Mouse (Mus musculus): ENCODE measurements around the gene Pcsk7. TPM values are rescaled to one million over a fixed set of nuclear protein-coding genes. Genes with fewer than 3 reads are reported as not detected.

The Pcsk7 gene
- polyA plus RNA-seq, 1 experiment from 2014 or later = 23.5 TPM

GRCm38 (mm10) chr9:45955107-45955963 is 49.0 kb downstream of the Pcsk7 start, which contains the start of gene Sidt2:
Gene Sidt2 (minus strand): TSS chr9:45955258.
- H3K36me3 ChIP-seq = peaks cover 28% of the 10 kb centered on the region
- H3K4me1 ChIP-seq = peaks cover 28% of the 10 kb centered on the region
- WGBS = under 1% methylated on average over 48 of the region's 48 CpGs

DNA sequence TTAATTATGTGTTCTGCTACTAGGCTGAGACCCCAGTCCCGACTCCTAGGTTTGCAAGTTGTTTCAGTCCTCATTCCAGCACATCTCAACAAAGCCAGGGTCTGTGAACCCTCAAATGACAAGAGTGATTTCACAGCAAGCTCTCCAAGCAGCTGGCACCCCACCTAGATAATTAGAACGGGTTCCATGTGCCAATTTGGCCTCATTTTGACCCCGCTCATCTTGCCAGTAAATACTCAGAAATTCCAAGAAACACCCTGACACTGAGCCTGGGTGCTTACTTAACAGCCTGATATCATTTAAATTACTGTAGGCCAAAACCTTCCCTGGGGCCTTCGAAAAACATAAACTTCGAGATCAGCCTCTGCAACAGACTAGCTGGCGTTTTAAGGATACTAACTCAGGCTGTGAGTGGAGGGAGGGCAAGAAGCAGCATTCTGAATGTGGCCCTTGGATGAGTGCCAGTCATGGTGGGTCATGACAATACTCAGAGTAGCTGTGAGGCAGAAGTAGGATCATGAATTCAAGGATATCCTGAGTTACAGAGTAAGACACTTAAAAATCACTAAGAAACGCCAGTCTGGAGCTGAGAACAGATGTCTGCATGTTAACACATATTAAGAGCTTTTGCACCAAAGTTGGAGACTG is 51.9 kb downstream of the Pcsk7 start:
- Histone ChIP-seq H3K36me3 (peaks cover 31% of the 10 kb centered on the region), H3K4me3 (no peak overlapping the region), H3K27ac (no peak overlapping the region), H3K4me1 (peaks cover 23% of the 10 kb centered on the region), H3K27me3 (ENCODE audit: low read depth, poor library complexity, severe bottlenecking) (no peaks in the 10 kb centered on the region), H3K9me3 (replicated peaks) (no peaks in the 10 kb centered on the region)
- DNase-seq (ENCODE audit: low spot score) = no peak
- 72% methylated on average over 7 of the region's 7 CpGs for WGBS

More at GRCm38 (mm10) chr9:45955107-45955963, 49.0 kb downstream of the Pcsk7 start, which contains the start of gene Sidt2:
- Histone ChIP-seq H3K9me3 (replicated peaks) (no peaks in the 10 kb centered on the region), H3K27me3 (ENCODE audit: low read depth, poor library complexity, severe bottlenecking) (no peaks in the 10 kb centered on the region), H3K27ac (peak within 1 kb of the TSS; percentile 92), H3K4me3 (peak within 1 kb of the TSS; percentile 95)
- peak; percentile 89 for DNase-seq (ENCODE audit: low spot score)

DNA sequence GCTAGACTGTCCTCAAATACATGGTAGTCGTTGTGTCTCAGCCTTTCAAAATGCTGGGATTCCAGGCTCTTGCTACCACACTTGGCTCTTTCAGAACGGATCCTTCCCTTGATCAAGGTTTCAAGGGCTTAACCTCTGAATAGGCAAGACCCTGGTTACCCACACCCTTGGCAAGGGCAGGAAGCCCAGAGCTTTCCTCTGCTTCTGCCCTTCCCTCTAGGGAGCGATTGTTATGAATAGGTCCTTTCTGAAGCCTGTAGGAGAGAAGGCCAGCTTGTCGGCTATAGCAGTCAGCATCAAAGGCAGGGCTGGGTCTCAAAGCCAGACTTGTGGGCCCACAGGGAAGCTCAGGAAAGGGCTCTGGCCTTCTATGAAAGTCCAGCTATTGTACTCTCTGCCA is 52.6 kb downstream of the Pcsk7 start:
- no peaks in the 10 kb centered on the region for H3K9me3 ChIP-seq (replicated peaks)
- WGBS = 69% methylated on average over 4 of the region's 4 CpGs
- H3K4me1 ChIP-seq = peaks cover 16% of the 10 kb centered on the region
- H3K27ac ChIP-seq = no peak overlapping the region
- H3K36me3 ChIP-seq = peaks cover 37% of the 10 kb centered on the region
- DNase-seq (ENCODE audit: low spot score) = no peak
- no peak overlapping the region for H3K4me3 ChIP-seq
- no peaks in the 10 kb centered on the region for H3K27me3 ChIP-seq (ENCODE audit: low read depth, poor library complexity, severe bottlenecking)

GRCm38 (mm10) chr9:45959661-45960060 is 53.4 kb downstream of the Pcsk7 start:
- H3K9me3 ChIP-seq (replicated peaks) = no peaks in the 10 kb centered on the region
- WGBS = 80% methylated on average over 7 of the region's 7 CpGs
- no peak overlapping the region for H3K4me3 ChIP-seq
- H3K36me3 ChIP-seq = peaks cover 45% of the 10 kb centered on the region
- no peak overlapping the region for H3K27ac ChIP-seq
- H3K27me3 ChIP-seq (ENCODE audit: low read depth, poor library complexity, severe bottlenecking) = no peaks in the 10 kb centered on the region
- no peak for DNase-seq (ENCODE audit: low spot score)
- H3K4me1 ChIP-seq = peaks cover 9% of the 10 kb centered on the region

DNA sequence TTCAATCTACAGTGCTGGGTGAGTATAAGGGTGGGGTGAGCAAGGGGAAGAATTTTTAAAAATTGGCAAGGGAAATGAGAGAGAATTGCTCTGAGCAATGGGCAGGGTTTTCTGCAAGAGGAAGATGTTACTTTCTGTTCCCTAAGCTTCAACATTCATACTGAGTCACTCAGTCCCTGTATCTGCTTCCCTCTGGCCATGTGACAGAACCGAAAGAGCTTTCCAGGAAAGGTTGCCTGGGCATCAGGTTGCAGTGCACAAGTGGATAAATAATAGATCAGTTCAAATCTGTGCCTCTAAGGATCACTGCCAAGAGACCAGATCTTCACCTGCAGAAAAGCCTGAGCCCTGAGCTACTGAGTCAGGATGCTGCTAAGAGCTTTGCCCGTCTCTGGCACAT is 55.6 kb downstream of the Pcsk7 start:
- Histone ChIP-seq H3K36me3 (peaks cover 67% of the 10 kb centered on the region), H3K4me1 (no peaks in the 10 kb centered on the region), H3K4me3 (no peak overlapping the region), H3K27me3 (ENCODE audit: low read depth, poor library complexity, severe bottlenecking) (no peaks in the 10 kb centered on the region), H3K27ac (no peak overlapping the region), H3K9me3 (replicated peaks) (no peaks in the 10 kb centered on the region)
- no peak for DNase-seq (ENCODE audit: low spot score)
- 89% methylated on average over 2 of the region's 2 CpGs for WGBS

DNA sequence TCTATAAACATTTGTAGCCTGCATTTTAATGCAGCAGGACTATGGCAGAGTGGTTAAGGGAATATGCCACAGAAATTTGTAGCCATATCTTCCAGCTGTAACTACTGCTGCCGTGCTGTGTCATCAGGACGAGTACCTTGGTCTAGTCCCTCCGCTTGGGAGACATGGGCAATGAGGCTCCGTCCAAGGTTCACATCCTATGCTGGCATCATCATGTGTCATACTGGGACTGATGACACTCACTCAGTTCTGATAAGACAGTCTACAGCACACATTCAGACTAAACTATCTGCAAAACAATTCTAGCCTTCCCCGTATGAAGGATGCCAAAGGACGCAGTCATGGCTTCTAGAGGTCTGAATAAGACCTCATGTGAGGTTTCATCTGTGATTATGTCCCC is 57.3 kb downstream of the Pcsk7 start:
- WGBS = 96% methylated on average over 6 of the region's 6 CpGs

DNA sequence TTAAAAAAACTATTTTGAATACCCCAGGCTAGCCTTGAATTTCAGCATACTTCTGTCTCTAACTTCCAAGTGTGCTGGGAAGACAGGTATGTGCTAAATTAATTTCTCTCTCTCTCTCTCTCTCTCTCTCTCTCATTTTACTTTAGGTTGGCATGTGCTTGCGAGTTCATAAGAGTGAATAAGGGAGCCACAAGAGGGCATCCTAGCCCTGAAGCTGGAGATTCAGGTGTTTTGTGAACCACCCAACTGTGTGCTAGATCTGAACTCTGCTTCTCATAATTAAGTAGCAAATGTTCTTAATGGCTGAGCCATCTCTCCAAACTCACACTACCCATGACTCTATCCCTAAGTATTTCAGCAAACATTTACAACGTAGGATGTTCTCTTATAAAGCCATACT is 70.6 kb downstream of the Pcsk7 start:
- H3K4me1 ChIP-seq = no peaks in the 10 kb centered on the region
- H3K27me3 ChIP-seq (ENCODE audit: low read depth, poor library complexity, severe bottlenecking) = no peaks in the 10 kb centered on the region
- no peak overlapping the region for H3K4me3 ChIP-seq
- H3K27ac ChIP-seq = no peak overlapping the region
- H3K9me3 ChIP-seq (replicated peaks) = no peaks in the 10 kb centered on the region
- peaks cover 74% of the 10 kb centered on the region for H3K36me3 ChIP-seq
- DNase-seq (ENCODE audit: low spot score) = no peak
- WGBS = 93% methylated on average over 2 of the region's 2 CpGs

More for the DNA sequence above, 57.3 kb downstream of the Pcsk7 start:
- DNase-seq (ENCODE audit: low spot score) = no peak
- Histone ChIP-seq H3K27ac (no peak overlapping the region), H3K27me3 (ENCODE audit: low read depth, poor library complexity, severe bottlenecking) (no peaks in the 10 kb centered on the region), H3K9me3 (replicated peaks) (no peaks in the 10 kb centered on the region), H3K36me3 (peaks cover 84% of the 10 kb centered on the region), H3K4me1 (no peaks in the 10 kb centered on the region), H3K4me3 (no peak overlapping the region)

Small RNA genes lying within 50 kb of the gene (microRNA-seq; reads per million reads assigned to microRNA genes)
- gene Mir7087 = not detected

Other genes with a start within 250 kb of the Pcsk7 start
- gene Cep164, start 77.8 kb upstream of the Pcsk7 start, polyA plus RNA-seq (2016; fragmentation: Nextera tagmentation; extraction: Ambion mirVana) = 22.0 and 24.1 TPM in 2 replicates
- 20.3 and 22.1 TPM in 2 replicates for gene Bace1, start 67.9 kb upstream of the Pcsk7 start, polyA plus RNA-seq (2016; fragmentation: Nextera tagmentation; extraction: Ambion mirVana)
- gene Rnf214, start 414 bp downstream of the Pcsk7 start, polyA plus RNA-seq (2016; fragmentation: Nextera tagmentation; extraction: Ambion mirVana) = 52.0 and 61.2 TPM in 2 replicates
- gene Tagln, start 29.6 kb downstream of the Pcsk7 start, polyA plus RNA-seq (2016; fragmentation: Nextera tagmentation; extraction: Ambion mirVana) = 4.7 and 6.0 TPM in 2 replicates
- 26.0 and 28.6 TPM in 2 replicates for gene Sidt2, start 48.8 kb downstream of the Pcsk7 start, polyA plus RNA-seq (2016; fragmentation: Nextera tagmentation; extraction: Ambion mirVana)
- 246 and 265 TPM in 2 replicates for gene Pafah1b2, start 106.2 kb downstream of the Pcsk7 start, polyA plus RNA-seq (2016; fragmentation: Nextera tagmentation; extraction: Ambion mirVana)
- gene Sik3, start 106.3 kb downstream of the Pcsk7 start, polyA plus RNA-seq (2016; fragmentation: Nextera tagmentation; extraction: Ambion mirVana) = 10.6 and 11.3 TPM in 2 replicates

Measured in limb, embryonic 10.5 days (tissue).